Mouse (Mus musculus): ENCODE measurements at regions not wholly inside any gene's neighbourhood (a gene's known extent, or its start where the extent isn't known, plus 50 kb on each side); places are given as distances from the start of the nearest gene placed in this dataset.

DNA sequence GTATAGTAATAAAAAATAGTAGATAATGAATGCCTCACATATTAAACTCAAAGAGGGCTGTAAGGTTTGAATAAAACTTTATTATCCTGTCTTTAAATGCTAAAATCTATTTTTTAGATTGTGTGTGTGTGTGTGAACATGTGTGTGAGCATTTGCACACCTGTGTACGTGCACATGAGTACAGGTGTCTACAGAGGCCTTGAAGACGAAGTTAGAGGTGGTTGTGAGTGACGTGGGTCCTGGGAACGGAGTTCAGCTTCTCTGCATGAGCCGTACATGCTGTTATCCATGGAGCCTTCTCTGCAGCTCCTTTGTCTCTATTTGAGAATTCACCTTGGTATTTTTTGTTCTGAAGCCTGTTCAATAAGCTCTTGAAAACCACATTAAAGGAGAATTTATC is 129.8 kb upstream of the Hmgn3 start:
- in situ Hi-C loops (cut with MboI, MseI): no loop called here

DNA sequence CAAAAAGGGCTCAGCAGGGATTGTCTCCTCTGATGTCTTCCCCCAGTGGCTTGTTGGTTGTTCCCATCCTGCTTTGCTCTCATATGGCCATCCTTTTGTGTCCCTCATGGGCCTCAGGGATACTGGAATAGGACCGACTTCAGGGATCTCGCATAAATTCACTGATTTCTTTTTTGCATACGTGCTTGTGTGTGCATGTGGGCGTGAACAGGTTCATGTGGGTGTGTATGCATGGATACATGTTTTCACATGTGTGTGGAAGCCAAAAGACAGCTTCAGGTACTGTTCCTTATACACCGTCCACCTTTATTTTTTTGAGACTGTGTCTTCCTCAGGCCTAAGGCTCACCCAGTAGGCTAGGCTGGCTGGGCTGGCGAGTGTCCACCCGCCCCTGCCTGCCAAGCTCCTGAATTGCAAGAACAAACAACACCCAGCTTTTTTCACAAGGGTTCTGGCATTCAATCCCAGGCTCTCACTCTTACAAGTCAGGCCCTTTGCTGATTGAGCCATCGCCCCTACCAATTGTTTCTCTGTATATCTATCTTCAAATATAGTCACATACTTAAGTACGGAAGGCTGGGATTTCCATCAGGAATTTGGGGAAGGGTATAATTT is 127.0 kb upstream of the Hmgn3 start:
- in situ Hi-C loops (cut with MboI, MseI): no loop called here

DNA sequence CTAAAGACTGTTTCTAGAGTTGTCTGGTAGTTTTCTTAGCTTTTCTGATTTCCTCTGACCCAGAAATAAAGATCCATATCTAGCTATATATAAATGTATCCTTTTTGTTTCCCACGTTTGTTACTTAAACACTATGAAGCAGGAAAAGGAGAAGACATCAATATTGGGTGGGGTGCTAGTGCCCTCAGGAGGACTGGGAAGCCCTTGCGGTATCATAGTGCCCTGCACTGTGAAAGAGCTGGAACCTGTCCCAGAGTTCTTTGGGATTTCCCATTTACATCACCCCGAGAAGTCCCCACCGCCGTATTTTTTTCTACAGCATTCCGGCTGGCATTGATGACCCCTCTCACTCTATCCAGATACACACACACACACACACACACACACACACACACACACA is 119.3 kb upstream of the Hmgn3 start:
- in situ Hi-C loops (cut with MboI, MseI): no loop called here

DNA sequence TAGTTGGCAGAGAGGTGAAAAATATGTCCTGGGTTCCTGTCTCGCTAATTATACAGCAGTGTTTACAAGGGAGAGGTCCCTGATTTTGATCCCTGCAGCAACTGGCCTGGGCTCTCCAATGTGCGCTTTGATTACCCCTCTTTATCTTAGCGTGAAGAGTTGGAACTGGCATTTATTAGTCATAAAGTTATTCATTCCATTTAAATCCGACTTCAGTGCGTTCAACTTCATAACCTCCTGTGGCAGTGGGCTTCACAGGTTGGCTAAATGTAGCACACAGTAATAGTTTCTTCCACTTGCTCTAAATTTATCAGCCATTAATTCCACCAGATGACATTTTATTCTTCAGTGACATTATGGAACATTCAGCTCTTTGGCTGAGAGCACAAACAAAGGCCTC is 113.0 kb upstream of the Hmgn3 start:
- in situ Hi-C loops (cut with MboI, MseI): no loop called here

DNA sequence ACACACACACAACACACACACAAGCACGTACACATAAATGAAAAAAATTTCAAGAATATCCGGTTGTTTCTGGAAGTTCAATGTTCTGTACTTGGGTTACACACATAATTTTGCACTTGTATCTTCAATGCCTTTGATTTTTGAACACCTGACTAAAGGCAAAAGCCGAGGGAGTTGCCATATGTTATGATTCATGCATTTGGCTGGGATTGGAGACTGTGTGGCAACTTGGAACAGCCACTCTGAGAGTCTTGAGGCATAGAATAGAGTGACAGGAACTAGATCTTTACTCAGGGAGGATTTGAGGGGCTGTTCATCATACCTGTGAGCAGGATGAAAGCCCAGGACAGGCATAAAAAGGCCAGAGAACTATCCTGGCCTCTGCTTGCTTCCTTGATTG is 112.5 kb upstream of the Hmgn3 start:
- in situ Hi-C loops (cut with MboI, MseI): no loop called here

DNA sequence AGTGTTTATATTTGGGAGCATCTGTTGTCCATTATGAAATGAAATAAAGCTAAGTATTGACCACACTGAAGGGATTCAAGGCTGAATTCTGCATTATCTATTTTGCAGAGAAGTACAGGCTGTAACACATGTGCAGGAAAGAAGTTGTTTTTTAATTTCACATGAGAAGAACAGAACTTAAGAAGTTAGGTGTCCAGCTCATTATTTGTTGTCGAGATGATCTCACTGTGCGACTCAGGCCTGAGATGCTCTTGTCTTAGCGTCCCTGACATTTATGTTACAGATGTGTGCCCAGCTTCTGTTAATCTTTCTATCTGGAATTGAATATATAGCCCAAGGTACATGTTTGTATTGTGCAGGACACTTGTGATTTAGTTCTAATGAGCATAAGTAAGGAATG is 112.0 kb upstream of the Hmgn3 start:
- in situ Hi-C loops (cut with MboI, MseI): no loop called here

DNA sequence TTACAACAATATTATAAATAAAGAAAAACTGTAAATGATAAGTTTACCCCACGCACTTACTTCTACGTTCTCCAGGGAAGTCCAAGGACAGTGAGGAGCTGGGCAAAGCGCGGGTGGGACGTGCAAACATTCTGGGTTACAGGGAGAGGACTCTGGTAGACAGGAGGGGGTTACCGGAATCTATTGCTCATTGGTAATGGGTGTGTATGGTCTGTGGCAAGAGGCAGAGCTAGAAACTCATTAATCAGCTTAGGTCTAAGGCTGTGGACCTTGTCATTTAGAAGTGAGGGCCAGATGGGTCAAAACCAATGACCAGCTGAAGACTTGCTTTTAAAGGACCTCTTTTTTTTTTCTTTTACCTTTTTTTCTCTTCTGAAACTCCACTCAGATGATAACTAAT is 107.9 kb upstream of the Hmgn3 start:
- in situ Hi-C loops (cut with MboI, MseI): no loop called here

DNA sequence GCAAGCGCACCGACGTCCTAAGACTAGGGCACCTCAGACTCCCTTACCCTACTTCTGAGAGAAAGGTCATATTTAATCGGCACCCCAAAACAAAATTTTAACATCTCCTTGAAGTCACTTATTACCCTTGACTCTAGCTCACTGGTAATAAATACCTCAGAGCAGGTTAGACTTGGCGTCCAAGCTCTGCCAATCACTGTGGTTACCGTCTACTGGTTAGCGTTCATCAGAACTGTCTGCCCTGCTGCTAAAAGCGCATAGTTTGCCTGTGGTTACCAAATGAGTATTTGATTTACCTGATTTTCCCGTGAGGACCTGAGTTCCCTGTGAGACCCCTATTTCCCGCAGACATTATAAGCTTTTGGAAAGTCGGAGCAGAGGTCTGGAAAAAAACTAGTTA is 107.3 kb upstream of the Hmgn3 start:
- in situ Hi-C loops (cut with MboI, MseI): no loop called here

DNA sequence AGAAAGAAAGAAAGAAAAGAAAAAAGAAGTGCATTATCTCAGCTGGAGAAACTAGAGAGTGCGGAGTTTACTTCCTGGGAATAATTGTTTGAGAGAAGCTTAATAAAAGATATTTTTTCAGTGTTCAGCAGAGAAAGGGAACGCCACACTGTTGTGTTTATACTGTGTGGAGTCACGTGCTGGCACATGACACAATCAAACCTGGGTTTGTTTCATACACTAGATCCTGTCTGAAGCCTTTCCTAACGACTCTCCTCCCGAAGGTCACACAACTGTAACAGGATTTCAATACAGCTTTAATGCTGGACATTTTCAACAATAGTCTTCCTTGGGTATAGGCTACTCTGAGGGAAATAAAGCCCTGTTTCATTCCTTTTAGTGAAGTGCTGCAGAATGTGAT is 105.3 kb upstream of the Hmgn3 start:
- in situ Hi-C loops (cut with MboI, MseI): no loop called here

DNA sequence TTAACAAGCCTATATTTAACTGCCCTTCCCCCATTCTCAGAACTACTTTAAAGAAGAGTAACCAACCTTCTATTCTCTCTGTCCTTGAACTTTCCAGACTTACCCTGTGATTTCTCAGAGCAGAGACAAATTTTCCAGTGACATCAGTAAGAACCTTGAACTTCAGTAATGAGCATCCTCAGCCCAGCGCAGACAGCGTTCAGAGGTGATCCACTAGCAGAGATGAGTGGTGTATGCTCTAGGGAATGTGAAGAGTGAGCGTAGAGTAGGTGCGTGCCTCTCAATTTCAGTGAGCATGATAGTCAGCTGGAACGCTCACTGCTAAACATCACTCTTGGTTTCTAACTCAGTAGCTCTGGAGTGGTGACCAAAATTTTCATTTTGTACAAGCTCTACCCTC is 103.4 kb upstream of the Hmgn3 start:
- in situ Hi-C loops (cut with MboI, MseI): no loop called here

DNA sequence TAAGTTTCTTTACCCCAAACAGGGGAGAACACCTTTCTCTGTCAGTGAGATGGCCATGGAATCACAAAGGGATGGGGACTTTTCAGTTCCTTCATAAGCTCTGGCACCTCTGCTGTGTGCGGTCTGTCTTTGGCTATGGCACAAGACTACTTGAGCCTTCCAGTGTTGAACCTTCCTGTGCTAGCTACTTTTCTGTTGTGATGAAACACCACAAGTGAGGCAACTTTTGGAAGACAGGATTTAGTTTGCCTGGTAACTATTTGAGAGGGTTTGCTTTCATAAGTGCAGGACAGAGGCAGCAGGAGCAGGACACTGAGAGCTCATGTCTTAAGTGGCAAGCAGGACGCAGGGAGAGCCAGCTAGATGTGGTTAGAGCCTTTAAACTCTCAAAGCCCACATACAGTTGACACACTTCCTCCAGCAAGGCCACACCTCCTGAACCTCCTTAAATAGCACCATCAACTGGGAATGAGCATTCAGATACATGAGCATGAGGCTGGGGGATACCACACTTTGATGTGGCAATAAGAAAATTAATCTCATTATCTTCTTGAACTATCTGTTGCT is 101.8 kb upstream of the Hmgn3 start:
- in situ Hi-C loops (cut with MboI, MseI): no loop called here

DNA sequence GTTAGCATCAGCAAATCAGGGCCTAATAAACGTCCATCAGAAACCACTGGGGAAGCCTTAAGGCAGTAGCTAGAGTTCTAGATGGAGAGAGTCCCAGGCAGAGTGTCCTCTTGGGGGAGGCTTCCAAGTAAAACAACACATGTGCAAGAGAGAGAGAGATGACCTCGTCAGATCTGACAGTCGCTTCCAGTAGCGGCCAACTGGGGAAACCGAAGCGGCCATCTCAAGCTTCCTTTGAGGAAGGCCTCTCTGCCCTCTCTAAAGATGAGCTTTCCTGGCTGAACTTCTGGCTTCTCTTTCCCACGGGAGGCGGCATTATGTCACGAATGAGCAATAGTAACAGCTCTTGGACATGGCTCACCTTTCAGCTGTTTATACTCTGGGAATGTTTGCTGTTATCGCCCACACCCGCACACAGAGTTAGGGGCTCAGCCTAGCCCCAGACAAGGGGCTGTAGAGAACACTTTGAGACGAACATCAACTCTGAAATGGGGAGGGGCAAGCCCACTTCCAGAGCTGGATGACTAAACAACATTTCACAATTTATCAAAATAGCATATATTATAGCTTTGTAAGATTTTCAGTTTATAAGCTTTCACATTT is 100.7 kb upstream of the Hmgn3 start:
- in situ Hi-C loops (cut with MboI, MseI): no loop called here

DNA sequence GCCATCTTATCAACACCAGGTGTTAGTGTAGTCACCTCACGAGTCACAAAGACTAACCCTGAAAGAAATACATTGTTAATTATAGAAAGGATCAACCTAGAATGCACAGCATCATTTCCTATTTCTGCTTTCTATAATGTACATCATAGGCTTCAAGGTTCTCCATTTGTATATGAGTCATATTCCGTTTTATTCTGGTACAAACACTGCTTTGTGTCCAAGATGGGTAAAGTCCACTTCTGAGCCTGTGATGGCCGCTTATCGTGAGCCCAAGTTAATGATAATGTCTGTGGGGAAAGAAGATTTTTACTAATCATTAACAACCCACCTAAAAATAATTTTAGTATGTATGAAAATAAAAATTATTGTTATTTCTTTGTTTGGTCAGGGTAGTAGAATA is 94.6 kb upstream of the Hmgn3 start:
- in situ Hi-C loops (cut with MboI, MseI): no loop called here

DNA sequence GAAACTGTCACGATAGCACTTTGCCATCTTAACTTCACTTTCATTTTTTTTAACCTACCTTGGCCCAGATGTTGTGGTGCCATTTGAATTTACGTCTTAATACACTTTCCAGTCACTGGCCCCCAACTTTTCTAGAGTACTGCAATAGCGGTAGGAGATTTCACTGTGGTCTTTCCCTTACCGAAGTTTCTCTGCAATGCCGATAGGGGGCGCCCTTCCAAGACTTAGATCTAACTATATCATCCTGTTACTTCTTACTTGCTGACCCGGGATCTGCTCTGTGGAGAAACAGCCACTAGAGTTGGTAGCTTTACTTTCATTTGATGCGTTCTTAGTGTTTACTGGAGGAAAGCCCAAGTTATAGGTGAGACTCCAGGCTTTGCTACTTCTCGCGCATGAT is 92.6 kb upstream of the Hmgn3 start:
- in situ Hi-C loops (cut with MboI, MseI): no loop called here

DNA sequence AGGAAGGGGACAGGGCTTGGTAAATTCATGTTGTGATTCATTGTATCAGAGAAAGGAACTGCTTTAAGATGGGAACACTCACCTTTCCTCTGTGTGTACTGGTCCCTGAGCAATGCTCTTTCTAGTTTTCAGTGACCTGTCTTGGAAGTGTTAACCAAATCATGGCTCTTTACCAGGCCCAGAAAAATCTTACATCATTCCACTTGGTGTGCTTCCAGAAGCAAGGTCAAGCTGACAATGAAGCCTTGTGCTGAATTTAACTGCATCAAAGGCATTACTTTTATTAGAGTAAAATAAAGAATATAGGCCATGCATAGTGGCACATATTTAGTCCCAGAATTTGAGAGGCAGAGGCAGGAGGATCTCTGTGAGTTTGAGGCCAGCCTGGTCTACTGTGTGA is 75.4 kb upstream of the Hmgn3 start:
- in situ Hi-C loops (cut with MboI, MseI): no loop called here

DNA sequence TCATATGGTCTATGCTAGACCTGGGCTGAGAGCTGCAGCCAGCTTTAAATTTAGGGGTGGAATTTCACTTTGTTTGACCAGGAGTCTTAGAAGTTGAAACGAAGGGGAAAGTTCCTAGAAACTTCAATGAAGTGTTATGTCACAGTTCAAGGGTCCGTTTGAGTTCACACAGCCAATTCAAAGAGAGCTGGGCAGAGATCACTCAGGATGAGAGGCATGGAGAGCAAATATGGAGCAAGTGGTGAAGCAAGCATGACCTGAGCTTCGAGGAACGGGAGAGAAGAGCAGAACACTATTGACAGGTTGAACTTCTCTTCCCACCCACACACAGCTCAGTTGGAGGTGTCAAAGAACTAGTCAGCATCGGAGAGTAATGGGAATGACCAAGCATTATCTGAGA is 56.1 kb upstream of the Hmgn3 start:
- in situ Hi-C loops (cut with MboI, MseI): no loop called here

DNA sequence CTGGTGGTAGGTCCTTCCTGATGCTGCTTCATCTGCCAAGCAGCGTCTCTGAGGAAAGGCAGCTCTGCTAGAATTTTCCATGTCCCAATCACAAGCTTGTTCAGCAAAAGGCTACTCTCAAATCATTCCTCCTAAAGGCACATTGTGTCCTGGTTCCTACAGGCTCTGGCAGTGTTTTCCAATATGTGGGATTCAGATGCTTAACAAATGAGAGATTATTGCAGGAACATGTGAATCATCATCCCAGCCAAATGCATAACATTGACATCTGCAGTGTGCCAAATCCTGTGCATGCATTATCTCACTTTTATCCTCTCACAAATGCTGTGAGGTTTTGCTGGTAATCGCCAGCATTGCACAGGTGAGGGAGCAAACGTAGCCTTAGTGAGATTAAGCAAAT is 53.3 kb upstream of the Hmgn3 start:
- in situ Hi-C loops (cut with MboI, MseI): no loop called here

DNA sequence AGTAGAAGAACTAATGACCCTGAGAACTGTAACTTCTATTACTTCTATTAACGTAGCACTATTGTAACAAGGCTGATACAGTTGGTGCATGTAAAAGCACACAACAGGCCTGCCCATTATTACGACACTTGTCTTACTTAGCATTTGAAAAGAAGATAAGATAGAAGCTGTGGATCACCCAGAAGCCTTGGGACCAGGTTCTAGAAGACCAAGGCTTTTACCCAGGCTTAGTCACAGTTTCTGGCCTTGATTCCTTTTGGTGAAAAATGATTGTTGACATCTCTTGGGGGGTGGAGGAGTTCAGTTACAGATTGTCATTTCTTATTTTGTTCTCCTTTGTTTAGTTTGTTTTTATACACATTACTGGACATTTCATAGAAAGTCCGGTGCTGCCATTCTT is 52.7 kb upstream of the Hmgn3 start:
- in situ Hi-C loops (cut with MboI, MseI): no loop called here

DNA sequence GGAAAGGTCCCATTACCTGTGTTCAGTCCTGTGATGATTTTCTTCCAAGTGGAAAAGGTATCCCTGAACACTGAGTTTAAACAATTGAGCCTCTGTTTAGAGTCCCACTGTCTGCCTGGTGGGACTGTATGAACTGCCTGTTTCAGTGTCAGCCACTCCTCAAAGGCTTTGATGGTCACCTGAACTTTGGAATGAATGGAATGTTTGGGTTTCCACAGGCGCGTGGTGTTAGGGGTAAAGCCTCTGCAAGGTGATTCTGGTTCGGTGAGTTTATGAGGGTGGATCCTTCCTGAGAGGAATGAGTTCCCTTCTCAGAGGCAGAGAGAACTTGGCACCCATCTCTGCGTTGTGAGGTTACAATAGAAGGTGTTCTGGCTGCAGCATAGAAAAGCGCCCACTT is 50.5 kb upstream of the Hmgn3 start:
- in situ Hi-C loops (cut with MboI, MseI): no loop called here

Measured in regulatory T cell (primary cell).